Mouse (Mus musculus) bone marrow, adult 2 months (tissue): ENCODE measurements around the gene Txn1.

ENCODE experiments used
- CTCF ChIP-seq: fragments of 200-500 bp; IDR thresholded peaks from 2 replicates; pipeline ENCODE4 v1.5.1; 2011; ENCODE audit warnings: low read length, control low read depth; ENCODE audit not compliant: control insufficient read depth, insufficient read depth
- POLR2A ChIP-seq: fragments of 200-500 bp; IDR thresholded peaks from 2 replicates; pipeline ENCODE4 v1.6.1; 2011; ENCODE audit warnings: low read depth, mild to moderate bottlenecking, control low read depth, low read length, borderline replicate concordance; ENCODE audit not compliant: control insufficient read depth

DNA sequence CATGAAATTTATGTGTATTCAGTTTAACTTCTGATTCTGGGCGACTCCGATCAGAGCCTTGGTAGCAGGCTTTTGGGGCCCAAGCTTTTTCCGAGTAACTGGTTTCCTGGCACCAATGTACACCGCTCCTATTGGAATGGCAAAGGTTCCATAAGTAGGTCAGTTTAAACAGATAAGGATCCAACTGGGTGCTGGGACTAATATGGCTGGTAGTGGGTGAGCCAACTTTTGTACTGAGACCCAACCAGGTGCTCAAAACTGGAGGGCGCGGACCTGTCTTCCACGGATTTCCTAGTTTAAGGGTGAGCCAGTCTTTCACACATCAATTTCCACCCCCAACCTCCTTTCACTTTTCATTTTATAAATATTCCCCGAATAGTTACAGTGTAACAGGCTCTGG is 1.2 kb downstream of the Txn1 start:
- TF ChIP-seq POLR2A (no peak), CTCF (no peak)
